Mouse (Mus musculus): ENCODE results near the gene Osbp2.

DNA sequence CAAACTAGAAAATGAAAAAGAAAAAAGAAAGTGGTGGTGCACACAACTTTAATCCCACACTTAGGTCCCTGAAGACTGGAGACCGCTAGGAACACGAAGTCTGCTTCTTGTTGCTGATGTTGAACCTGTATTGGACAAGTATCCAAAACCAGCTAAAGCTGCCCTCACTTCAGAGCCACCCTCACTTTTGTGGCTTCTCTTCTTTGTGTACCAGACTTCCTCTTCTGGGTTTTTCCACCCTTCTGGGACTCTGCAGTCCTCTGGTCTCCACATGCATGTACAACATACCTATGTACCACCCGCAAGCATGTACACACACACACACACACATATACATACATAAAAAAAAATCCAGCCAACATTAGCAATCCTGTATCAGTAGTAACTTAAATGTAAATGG, 20.0 kb upstream of the Osbp2 start:
- TF ChIP-seq POLR2A (IDR thresholded peaks at IDR 0.05; ENCODE audit: insufficient read length, low read depth) = no peak
- TF ChIP-seq TCF12 (IDR thresholded peaks at IDR 0.05; ENCODE audit: insufficient read depth, poor library complexity, severe bottlenecking) = no peak
- TF ChIP-seq MYOG (IDR thresholded peaks at IDR 0.05; ENCODE audit: control insufficient read depth in 1 of 3, insufficient read depth in 1 of 3, insufficient read length in 2 of 3, low read depth in 2 of 3) = no peak
- TF ChIP-seq MAX (IDR thresholded peaks at IDR 0.05; ENCODE audit: low read depth) = no peak
- TF ChIP-seq USF1 (IDR thresholded peaks at IDR 0.05; ENCODE audit: low read depth) = no peak
- no peak for TF ChIP-seq MYOD1 (IDR thresholded peaks at IDR 0.05; ENCODE audit: control insufficient read depth in 1 of 3, insufficient read length in 2 of 3, low read depth in 2 of 3)
